Mouse (Mus musculus): ENCODE results near the gene Ttc23. TPM values are rescaled to one million over a fixed set of nuclear protein-coding genes. Genes with fewer than 3 reads are reported as not detected.

Gene Ttc23
- total and polyA plus RNA-seq, 2 experiments = 14.2 to 47.8 TPM

- H3K9ac ChIP-seq (ENCODE audit: low read depth, low read length) = no peak overlapping the region
- peaks cover 30% of the 10 kb centered on the region for H3K36me3 ChIP-seq (ENCODE audit: control insufficient read depth, insufficient read depth, low read length)
- no peak for DNase-seq (ENCODE audit: extremely low read depth, low read depth, low spot score)
- H3K4me1 ChIP-seq (ENCODE audit: control insufficient read depth, insufficient read depth, low read length) = no peaks in the 10 kb centered on the region; the same call in 1 of the 2 replicates
- no peak overlapping the region for H3K27ac ChIP-seq (replicated peaks; ENCODE audit: insufficient read depth, low read depth, low read length)
- H3K27me3 ChIP-seq (ENCODE audit: control insufficient read depth, insufficient read depth, low read length) = no peaks in the 10 kb centered on the region
- TF ChIP-seq CTCF (IDR thresholded peaks at IDR 0.05; ENCODE audit: low read depth, low read length) = no peak
- no peak for TF ChIP-seq POLR2A (IDR thresholded peaks at IDR 0.05; ENCODE audit: extremely low read depth, insufficient read depth, low read length)
- H3K4me3 ChIP-seq (ENCODE audit: insufficient read depth, low read depth, low read length) = no peak overlapping the region
- 76% methylated on average over 4 of the region's 4 CpGs for WGBS
- H3K79me2 ChIP-seq (ENCODE audit: control insufficient read depth, insufficient read depth, low read length) = peaks cover 24% of the 10 kb centered on the region; the same call in 1 of the 2 replicates
Observed at GRCm38 (mm10) chr7:67608348-67609024, 38.7 kb upstream of the Ttc23 start.

GRCm38 (mm10) chr7:67613795-67614463, 33.3 kb upstream of the Ttc23 start:
- Histone ChIP-seq H3K79me2 (ENCODE audit: control insufficient read depth, insufficient read depth, low read length) (peaks cover 12% of the 10 kb centered on the region; the same call in 1 of the 2 replicates), H3K9ac (ENCODE audit: low read depth, low read length) (no peak overlapping the region), H3K4me1 (ENCODE audit: control insufficient read depth, insufficient read depth, low read length) (no peaks in the 10 kb centered on the region; the same call in 1 of the 2 replicates), H3K36me3 (ENCODE audit: control insufficient read depth, insufficient read depth, low read length) (peaks cover 40% of the 10 kb centered on the region), H3K27ac (replicated peaks; ENCODE audit: insufficient read depth, low read depth, low read length) (no peak overlapping the region), H3K4me3 (ENCODE audit: insufficient read depth, low read depth, low read length) (no peak overlapping the region), H3K27me3 (ENCODE audit: control insufficient read depth, insufficient read depth, low read length) (no peaks in the 10 kb centered on the region)
- no peak for DNase-seq (ENCODE audit: extremely low read depth, low read depth, low spot score)
- 77% methylated on average over 10 of the region's 10 CpGs for WGBS
- no peak for TF ChIP-seq POLR2A (IDR thresholded peaks at IDR 0.05; ENCODE audit: extremely low read depth, insufficient read depth, low read length)
- no peak for TF ChIP-seq CTCF (IDR thresholded peaks at IDR 0.05; ENCODE audit: low read depth, low read length)

GRCm38 (mm10) chr7:67614464-67614861, 32.7 kb upstream of the Ttc23 start:
- Histone ChIP-seq H3K27ac (replicated peaks; ENCODE audit: insufficient read depth, low read depth, low read length) (no peak overlapping the region), H3K79me2 (ENCODE audit: control insufficient read depth, insufficient read depth, low read length) (peaks cover 12% of the 10 kb centered on the region; the same call in 1 of the 2 replicates), H3K27me3 (ENCODE audit: control insufficient read depth, insufficient read depth, low read length) (no peaks in the 10 kb centered on the region), H3K4me3 (ENCODE audit: insufficient read depth, low read depth, low read length) (no peak overlapping the region), H3K9ac (ENCODE audit: low read depth, low read length) (no peak overlapping the region), H3K4me1 (ENCODE audit: control insufficient read depth, insufficient read depth, low read length) (no peaks in the 10 kb centered on the region; the same call in 1 of the 2 replicates), H3K36me3 (ENCODE audit: control insufficient read depth, insufficient read depth, low read length) (peaks cover 38% of the 10 kb centered on the region)
- WGBS = 88% methylated on average over 7 of the region's 7 CpGs
- TF ChIP-seq POLR2A (IDR thresholded peaks at IDR 0.05; ENCODE audit: extremely low read depth, insufficient read depth, low read length) = no peak
- no peak for TF ChIP-seq CTCF (IDR thresholded peaks at IDR 0.05; ENCODE audit: low read depth, low read length)
- no peak for DNase-seq (ENCODE audit: extremely low read depth, low read depth, low spot score)

GRCm38 (mm10) chr7:67616890-67617289, 30.3 kb upstream of the Ttc23 start:
- Histone ChIP-seq H3K27ac (replicated peaks; ENCODE audit: insufficient read depth, low read depth, low read length) (no peak overlapping the region), H3K27me3 (ENCODE audit: control insufficient read depth, insufficient read depth, low read length) (no peaks in the 10 kb centered on the region), H3K4me3 (ENCODE audit: insufficient read depth, low read depth, low read length) (no peak overlapping the region), H3K36me3 (ENCODE audit: control insufficient read depth, insufficient read depth, low read length) (peaks cover 30% of the 10 kb centered on the region), H3K4me1 (ENCODE audit: control insufficient read depth, insufficient read depth, low read length) (no peaks in the 10 kb centered on the region), H3K79me2 (ENCODE audit: control insufficient read depth, insufficient read depth, low read length) (peaks cover 9% of the 10 kb centered on the region; the same call in 1 of the 2 replicates), H3K9ac (ENCODE audit: low read depth, low read length) (no peak overlapping the region)
- 83% methylated on average over 4 of the region's 4 CpGs for WGBS
- no peak for TF ChIP-seq POLR2A (IDR thresholded peaks at IDR 0.05; ENCODE audit: extremely low read depth, insufficient read depth, low read length)
- no peak for TF ChIP-seq CTCF (IDR thresholded peaks at IDR 0.05; ENCODE audit: low read depth, low read length)
- DNase-seq (ENCODE audit: extremely low read depth, low read depth, low spot score) = no peak

GRCm38 (mm10) chr7:67617646-67618045, 29.6 kb upstream of the Ttc23 start:
- no peaks in the 10 kb centered on the region for H3K4me1 ChIP-seq (ENCODE audit: control insufficient read depth, insufficient read depth, low read length)
- H3K79me2 ChIP-seq (ENCODE audit: control insufficient read depth, insufficient read depth, low read length) = peaks cover 9% of the 10 kb centered on the region; the same call in 1 of the 2 replicates
- no peak overlapping the region for H3K9ac ChIP-seq (ENCODE audit: low read depth, low read length)
- no peak for DNase-seq (ENCODE audit: extremely low read depth, low read depth, low spot score)
- 92% methylated on average over 10 of the region's 10 CpGs for WGBS
- peaks cover 26% of the 10 kb centered on the region for H3K36me3 ChIP-seq (ENCODE audit: control insufficient read depth, insufficient read depth, low read length)
- no peaks in the 10 kb centered on the region for H3K27me3 ChIP-seq (ENCODE audit: control insufficient read depth, insufficient read depth, low read length)
- no peak overlapping the region for H3K27ac ChIP-seq (replicated peaks; ENCODE audit: insufficient read depth, low read depth, low read length)
- TF ChIP-seq CTCF (IDR thresholded peaks at IDR 0.05; ENCODE audit: low read depth, low read length) = no peak
- no peak overlapping the region for H3K4me3 ChIP-seq (ENCODE audit: insufficient read depth, low read depth, low read length)

- WGBS = 97% methylated on average over 3 of the region's 3 CpGs
- H3K27ac ChIP-seq (replicated peaks; ENCODE audit: insufficient read depth, low read depth, low read length) = no peak overlapping the region
- TF ChIP-seq CTCF (IDR thresholded peaks at IDR 0.05; ENCODE audit: low read depth, low read length) (no peak), POLR2A (IDR thresholded peaks at IDR 0.05; ENCODE audit: extremely low read depth, insufficient read depth, low read length) (no peak)
- H3K4me1 ChIP-seq (ENCODE audit: control insufficient read depth, insufficient read depth, low read length) = peaks cover 1% of the 10 kb centered on the region; the same call in 1 of the 2 replicates
- DNase-seq (ENCODE audit: extremely low read depth, low read depth, low spot score) = no peak
- no peaks in the 10 kb centered on the region for H3K27me3 ChIP-seq (ENCODE audit: control insufficient read depth, insufficient read depth, low read length)
- H3K36me3 ChIP-seq (ENCODE audit: control insufficient read depth, insufficient read depth, low read length) = peaks cover 20% of the 10 kb centered on the region
- no peak overlapping the region for H3K9ac ChIP-seq (ENCODE audit: low read depth, low read length)
- H3K79me2 ChIP-seq (ENCODE audit: control insufficient read depth, insufficient read depth, low read length) = peaks cover 12% of the 10 kb centered on the region; the same call in 1 of the 2 replicates
- H3K4me3 ChIP-seq (ENCODE audit: insufficient read depth, low read depth, low read length) = no peak overlapping the region
Observed at GRCm38 (mm10) chr7:67618316-67618715, 28.9 kb upstream of the Ttc23 start.

All from liver, adult 2 months (tissue).